Mouse (Mus musculus) frontal cortex, postnatal 14 days (tissue): ENCODE data around the gene Vps29.
A peak's percentile ranks its signal among the peaks of the same experiment; 100 is the strongest.
"Not testable (repeated sequence)": the region's sequence is repeated elsewhere in the genome, so short reads cannot be mapped to it uniquely, and the experiment has no call there.

ENCODE experiments used
- DNase-seq, 2 experiments: peaks; one replicate each; pipeline ENCODE4 v3.0.0; 2022; ENCODE audit warnings: low spot score in 2 of 2

Gene Vps29

DNA sequence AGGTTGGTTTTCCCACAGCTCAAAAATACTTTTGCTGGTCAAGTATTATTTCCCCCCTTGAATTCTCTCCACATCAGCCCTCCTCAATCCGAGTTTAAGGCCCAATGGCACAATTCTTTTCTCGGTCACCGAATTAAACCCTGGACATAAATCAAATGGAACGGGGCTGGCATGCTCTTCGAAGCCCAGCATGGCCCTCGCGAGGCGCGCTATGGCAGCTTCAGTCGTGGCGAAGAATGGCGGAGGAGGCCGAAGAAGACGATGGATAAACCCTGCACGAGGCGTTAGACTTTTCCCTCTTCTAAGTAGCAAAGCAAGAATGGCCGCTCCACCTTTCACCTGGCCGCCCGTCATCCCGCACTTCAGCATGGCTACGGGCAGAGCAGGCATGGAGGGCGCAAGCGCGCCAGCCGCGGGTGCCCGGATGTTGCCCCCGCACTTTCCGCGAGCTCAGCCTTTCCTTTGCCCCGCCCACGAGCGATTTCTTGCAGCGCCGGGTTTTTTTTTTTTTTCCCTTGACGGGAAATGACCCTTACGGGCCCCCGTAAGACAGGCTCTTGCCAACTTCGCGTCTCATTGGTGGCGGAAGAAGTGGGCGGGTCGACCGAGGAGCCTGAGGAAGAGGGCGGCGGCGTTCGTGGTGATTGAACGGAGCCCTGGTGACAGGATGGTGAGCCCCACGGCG, at the start of gene Vps29, which contains the start of gene Rad9b:
TSS of gene Vps29 (plus strand) at position 563 of the 685 bp plus-strand sequence.
TSS of gene Rad9b (minus strand) at position 427 of the 685 bp plus-strand sequence.
- DNase-seq = peak; percentile 95 to 98

DNA sequence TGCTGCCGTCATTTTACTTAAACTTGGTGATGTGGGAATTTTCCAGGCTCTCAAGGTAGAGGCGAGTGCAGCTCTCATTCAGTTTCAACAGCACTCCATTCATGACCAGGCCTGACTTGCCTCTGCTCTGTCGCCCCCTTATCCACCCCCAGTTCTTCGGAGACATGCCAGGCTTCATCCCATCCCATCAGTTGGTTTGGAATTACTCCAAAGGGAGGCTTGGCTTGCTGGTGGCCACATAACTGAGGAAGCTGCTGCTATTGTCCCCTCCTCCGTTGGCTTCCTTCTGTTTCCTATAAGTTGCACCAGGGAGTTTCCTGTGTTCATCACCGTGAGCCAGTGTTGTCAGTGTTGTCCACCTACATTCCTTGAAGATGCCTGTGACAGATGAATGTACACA, 49.6 kb upstream of the Vps29 start:
- DNase-seq = no peak

DNA sequence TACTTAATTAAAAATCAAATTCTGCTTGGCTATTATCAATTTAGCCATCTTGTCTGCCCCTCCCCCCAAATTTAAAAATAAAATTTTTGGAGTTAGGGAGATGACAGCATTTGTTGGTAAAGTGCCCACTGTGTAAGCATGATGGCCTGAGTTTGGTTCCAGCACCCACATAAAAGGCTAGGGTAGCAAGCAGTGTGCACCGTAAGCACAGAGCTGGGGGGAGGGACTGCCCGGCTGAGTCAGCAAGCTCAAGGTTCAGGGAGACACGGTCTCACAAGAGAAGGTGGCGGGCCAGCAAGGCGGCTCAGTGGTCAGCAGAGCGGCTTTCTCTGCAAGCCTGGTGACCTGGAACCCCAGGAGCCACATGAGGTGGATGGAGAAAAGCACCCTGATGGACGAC, 48.7 kb upstream of the Vps29 start:
- DNase-seq = no peak

DNA sequence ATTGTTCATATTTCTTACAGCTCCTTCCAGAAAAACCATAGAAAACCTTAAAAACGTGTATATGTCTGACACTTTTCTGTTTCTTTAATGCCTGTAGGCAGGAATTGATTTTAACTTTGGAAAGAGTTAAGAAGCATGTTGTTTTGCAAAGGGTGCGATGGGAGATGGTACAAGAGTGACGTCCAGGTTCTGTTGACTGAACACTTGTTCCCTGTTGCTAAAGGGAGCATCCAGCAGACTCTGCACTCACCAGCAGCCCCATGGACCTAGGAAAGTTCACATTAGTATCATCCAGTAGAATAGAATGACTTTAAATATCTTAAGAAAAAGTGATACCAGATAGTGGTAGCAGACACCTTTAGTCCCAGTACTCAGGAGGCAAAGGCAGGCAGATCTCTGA, 47.6 kb upstream of the Vps29 start:
- DNase-seq = no peak

DNA sequence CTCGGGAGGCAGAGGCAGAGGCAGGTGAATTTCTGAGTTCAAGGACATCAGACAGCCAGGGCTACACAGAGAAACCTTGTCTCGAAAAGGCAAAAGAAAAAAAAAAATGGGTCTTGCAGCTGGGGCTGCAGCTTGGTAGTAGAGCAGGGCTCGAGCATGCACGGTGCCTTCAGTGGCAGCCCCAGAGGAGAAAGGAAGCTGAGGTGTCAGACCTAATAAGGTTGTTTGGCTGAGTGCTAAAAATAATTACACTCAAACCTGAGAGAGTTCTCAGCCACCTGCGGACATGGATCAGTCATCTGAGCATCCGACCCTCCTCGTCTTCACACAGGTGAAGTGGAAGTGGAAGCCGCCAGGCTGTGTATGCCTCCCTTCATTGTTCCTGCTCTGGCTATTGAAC, 43.5 kb upstream of the Vps29 start:
- no peak for DNase-seq

DNA sequence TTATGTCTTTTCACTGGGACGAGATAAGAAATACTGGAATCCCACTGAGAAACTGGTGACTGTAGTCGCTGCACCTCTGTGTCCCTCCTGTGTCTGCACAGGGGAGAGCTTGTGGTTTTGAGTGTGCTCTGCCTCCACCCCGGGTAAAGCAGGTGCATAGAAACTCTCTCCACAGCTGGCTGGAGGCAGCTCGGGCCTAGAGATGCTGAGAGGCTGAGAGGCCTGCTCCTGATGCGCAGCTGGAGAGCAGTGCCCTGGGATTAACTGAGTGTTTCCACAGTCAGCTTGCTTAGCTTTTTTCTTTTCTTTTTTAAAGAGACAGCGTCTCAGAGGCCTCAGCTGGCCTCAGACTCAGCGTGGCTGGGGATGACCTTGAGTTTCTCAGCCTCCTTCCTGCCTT, 42.5 kb upstream of the Vps29 start:
- DNase-seq = no peak

DNA sequence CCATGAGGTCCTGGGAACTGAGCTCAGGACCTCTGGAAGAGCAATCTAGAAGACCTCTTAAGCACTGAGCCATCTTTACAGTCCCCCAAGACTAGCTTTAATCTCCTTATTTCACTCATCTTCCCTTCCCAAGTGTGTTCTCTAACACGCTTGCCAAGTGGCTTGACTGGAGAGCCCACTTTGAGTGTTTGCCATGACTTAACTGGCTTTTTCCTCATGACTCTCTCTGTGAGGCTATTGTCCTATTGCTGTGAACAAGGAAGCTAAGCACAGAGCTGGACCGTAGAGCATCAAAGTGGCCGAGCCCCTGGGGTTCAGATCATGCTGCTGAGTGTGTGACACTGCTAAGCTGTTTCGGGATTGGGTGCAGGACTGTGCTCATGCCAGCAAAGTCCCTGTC, 41.8 kb upstream of the Vps29 start:
- no peak for DNase-seq

DNA sequence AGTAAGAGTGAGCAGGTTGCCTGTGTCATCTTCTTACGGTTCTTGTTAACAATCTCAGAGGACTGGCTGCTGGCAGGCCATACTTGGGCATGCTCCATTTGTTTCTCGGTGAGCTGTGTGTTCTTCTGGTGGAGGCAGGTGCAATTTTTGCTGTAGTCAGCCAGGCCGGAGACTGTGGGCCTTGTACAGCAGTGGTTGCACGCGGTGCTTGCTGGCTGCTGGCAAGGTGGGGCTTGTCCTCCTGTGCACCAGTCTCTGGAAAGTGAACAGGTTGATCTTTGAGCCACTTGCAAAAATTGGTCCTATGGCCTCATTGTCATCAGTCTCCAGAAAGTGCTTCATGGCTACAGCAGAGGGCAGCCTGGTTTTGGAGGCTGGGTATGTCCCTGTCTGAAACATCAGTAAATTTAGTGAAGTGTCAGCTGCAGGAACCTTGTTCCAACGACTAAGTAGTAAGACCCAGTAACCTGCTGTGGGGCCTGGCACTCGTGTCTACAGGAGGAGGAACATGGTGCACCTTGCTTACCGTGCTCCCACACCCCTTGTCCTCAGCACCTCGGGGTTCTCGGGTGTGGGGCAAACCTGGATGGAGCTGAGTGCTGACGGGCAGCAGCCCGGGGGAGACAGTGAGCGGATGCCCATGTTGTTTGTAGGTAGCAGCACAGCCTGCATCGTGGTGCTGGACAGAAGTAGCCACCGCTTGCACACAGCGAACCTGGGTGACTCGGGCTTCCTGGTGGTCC, 41.1 kb upstream of the Vps29 start:
- no peak for DNase-seq

DNA sequence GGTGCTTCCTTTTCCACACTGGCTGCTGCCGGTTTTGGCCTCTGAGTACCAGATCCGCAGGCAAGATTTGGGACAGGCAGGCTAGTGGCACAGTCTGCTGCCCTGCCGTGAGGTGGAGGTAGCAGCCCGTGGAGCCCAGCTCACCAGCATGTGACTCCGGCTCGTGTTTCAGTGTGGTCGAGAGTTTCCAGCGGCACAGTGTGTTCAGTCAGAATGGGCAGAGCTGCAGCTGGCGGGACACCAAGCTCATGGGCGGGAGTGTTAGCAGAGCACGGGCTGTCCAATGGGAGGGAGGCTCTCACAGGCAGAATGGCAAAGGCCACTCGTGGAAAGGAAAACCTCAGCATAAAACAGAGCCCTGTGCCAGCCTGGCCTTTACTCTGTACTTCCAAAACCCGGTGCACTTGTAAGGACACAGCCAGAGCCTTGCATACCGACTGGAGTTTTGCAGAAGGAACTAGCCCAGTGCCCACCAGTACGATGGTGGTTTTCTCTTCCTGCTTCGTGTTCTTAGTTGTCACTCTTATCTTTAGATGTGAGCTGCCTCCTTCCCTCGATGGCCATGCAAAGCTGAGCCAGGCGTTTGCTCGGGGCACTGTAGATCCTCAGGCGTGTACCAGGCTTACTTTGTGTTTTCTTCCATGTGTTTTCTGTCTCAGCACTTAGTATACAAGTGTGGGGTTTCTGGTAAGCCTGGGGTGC, 39.1 kb upstream of the Vps29 start:
- peak; percentile 80 to 81 for DNase-seq

DNA sequence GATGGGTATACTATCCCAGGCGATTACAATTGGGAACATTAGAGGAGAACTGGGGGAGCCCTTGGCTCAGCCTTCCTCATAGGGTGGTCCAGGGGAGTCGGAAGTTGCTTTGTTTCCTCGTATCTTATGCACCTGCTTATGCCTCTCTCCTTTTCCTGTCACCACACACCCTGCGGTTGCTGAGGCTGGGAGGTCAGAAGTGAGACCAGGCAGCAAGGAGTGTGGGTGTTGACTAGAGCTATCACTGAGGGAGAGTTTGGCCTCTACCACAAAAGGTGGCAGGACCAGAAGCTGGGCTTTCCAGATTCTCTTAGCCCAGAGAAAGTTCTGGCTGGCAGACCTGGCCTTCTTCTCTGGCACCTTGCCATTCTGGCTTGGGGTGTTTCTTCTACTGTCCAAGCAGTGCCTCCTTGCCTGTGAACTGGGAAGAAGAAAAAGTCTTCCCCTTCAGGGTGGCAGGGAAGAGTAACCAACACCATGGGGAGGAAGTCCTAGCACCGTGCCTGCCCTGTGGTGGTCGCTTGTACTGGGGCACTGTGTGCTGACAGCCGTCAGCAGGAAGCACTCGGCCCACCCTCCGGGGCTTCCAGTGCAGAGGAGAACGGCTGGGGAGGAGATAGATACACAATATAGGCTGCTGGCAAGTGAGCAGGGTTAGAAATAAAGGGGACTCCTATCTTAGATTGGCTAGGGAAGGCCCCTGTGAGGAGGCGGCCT, 36.7 kb upstream of the Vps29 start:
- DNase-seq = no peak

DNA sequence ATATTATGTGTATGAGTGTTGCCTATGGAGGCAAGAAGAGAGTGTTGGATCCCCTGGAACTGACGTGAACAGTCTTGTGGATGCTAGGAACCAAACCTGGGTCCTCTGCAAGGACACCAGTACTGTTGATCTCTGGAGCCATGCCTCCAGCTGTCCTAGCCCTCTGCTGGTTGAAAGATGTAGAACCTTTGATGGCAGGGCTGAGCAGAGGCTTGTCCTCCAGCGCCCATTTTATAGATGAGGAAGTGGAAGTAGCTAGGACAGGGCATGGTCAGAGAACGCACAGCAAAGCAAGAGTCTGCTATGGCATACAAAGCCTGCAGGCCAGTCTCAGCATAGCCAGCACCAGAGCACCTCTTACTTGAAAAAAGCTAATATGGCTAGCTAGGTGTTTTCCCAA, 36.1 kb upstream of the Vps29 start:
- no peak for DNase-seq

DNA sequence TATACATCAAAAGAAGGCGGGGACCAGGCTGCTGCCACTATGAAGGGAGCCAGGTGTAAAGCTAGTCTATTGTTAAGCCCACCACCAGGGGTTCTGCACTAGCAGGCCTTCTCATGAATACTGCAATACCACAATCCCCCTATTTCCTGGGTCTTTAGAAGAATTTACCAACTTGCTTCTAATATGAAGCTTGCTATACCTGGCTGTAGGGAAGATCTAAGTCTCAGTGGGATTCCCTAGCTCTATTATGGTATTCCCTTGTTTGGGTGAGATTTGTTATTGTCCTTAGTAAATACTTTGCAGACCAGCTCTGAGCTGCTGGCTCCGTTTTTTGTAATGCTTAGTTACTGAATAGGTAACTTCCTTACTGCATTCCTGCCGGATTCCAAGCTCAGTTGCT, 35.2 kb upstream of the Vps29 start:
- not testable (repeated sequence) for DNase-seq

DNA sequence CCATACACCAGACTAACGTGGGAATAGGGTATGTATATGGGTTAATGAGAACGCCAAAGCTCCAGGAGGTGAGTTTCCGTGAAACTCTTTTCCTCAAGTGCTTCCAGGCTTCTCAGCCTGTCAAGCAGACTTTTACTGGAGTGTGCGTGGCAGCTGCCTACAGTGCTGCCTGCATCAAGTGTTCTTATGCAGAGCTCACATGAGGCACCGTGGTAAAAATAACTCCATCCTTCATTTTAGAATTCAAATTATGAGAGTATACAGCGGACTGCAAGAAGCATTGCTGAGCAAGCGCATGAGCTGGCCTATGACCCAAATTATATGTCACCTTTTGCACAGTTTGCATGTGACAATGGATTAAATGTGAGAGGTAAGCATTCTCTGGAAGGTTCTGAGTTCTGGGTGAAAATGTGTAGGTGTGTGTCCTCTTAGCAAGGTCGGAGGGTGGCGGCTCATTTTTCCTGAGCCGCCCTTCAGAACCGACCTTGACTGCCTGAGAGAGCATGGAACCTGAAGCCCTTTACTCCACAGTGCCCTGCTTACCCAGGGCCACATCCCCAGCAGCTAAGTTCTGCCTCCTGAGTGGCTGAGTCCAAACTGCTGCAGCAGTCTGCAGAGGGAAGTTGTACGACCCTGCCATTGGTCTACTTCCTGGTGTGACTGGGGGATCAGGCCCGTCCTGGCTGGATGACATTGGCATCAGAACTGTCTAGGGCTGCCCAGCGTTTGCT, 34.5 kb upstream of the Vps29 start:
- no peak for DNase-seq

DNA sequence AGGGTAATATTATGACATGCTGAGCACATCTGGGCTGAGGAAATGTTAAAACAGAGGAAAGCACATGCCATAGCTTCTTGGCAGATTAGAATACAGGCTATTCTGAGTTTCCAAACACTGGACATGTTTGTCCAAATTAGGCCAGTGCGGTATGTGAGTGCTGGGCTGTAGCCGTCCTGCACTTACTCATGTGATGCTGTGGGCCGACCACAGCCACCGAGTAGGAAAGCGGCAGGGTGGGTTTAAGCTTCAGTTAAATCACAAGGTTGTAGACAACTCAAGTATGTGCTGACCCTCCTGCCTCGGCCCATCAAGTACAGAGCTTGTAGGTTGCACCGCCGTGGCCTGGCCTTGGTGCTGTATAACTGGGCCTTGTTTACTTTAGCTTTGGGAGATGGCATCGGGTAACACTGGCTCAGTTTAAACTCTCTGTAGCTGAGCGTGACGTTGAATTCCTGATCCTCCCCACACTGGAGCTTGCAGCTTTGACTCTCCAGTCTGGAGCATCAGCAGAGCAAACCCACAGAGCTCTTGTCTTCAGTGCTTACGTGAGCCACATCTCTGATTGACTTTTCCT, 33.9 kb upstream of the Vps29 start:
- DNase-seq = no peak

DNA sequence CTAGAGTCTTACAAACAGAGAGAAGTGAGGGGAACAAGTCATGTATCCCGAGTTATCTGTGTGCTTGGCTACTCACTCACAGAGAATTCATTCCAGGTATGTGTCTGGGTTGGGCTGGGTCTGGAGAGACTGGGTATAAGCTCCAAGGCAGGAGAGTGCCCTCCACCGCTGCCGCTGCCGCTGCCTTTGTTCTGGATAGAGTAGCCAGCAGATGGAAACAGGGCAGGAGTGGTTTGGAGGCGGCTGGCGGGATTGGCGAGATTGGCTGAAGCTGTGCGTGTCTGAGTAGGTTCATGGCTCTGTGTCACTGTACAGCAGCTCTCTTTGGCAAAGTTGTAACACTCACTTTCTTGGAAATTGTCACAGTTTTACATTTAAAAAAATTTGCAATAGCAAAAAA, 30.6 kb upstream of the Vps29 start:
- no peak for DNase-seq

DNA sequence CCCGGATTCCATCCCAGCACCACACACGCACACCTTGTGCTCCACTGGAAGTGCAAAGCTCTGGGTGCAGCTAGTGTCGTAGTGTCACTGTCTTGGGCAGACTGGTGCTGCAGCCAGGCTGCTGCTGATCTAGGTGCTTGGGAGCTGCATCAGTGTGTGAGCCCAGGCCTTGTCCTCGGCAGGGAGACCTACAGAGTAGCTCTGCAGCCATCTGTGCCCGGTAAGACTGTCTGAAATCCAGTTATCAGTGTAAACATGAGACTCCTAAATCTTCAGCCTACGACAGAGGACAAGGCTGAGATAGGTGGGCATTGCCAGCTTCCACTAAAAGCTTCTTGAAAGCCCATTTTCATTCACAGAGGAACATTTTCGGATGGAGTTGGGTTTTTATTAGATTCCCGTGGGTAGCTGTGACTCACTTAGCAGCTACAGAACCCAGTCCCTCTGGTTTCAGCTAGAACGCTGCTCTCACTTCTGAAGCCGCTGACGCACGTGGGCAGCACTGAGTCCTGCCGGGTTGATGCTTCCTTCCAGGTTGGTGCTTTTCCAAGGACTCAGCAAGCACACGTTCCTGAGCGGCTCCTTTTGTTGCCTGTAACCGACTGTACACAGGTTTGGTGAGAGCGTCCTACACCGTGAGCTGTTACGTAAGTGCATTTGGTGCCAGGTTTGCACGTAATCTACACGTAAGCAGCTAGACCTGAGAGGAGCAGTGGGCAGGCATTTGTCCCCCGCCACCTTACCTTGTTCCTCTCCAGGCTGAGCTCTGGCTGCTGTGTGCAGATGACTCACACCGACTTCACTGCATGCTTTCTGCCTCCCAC, 29.3 kb upstream of the Vps29 start:
- DNase-seq = peak; percentile 68 to 76

DNA sequence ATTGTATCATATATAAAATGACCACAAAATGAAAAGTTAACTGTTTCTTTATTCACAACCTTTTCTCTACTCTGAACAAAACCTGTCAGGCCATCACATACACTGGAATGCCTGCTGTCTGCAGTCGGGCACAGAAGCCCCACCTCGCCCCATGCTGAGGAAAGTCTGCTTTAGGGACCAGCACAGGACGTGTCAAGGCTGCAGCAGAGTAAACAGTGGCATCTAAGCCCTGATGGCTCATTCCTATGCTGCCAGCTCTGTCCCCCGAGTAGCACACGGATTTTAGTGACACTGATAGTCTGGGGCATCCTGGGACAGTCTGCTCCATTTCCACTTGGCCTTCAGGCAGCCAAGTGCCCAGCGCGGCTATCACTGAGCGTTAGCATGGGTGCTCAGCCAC, 28.7 kb upstream of the Vps29 start:
- DNase-seq = no peak

DNA sequence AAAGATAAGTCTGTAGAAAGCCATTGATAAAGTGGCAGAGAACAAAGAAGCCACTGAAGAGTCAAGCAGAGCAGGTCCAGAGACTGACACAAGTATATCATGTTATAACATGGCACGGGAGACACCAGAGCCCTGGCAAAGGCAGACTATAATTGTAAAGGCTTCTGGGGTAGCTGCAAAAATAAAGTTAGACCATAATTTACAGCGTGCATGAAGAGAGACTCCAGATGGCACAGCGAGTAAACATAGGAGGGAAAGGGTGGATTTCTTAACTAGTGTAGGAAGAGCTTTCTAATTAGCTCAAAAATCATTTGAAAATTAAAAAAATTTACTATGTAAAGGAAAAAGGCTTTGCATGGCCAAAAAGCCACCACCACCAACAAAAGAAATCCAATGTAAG, 26.9 kb upstream of the Vps29 start:
- no peak for DNase-seq

DNA sequence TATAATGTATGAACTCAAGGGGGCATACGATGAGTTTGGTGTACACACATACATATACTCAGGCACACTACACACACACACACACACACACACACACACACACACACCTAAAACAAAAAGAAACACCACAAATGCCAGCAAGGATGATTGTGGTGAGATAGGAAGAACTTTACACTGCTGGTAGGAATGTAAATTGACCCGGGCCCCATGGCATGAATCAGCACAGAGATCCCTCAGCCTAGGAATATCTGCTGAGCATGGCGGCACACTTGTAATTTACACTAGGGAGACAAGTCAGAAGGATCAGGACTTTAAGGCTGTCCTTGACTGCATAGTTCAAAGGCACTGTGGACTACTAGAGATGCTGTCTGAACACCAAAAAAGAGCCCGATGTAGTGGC, 23.9 kb upstream of the Vps29 start:
- DNase-seq = no peak

DNA sequence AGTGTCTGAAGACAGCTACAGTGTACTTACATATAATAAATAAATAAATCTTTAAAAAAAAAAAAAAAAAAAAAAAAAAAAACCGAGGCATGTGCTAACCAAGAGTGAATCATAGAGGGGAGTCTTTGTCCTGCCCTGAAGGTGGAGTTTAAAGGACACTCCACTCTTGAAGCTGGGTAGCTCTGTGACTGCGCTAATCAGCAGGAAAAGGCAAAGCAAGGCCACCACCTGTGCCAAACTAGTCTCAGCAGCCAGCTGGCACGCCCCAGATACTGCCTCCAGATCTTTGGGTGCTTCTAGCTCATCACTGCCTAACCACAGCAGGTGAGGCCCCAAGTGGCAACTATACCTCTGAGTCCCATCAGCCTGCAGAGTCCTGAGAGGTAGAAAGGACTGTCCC, 19.5 kb upstream of the Vps29 start:
- DNase-seq = no peak
